Mouse (Mus musculus) hindbrain, embryonic 16.5 days (tissue): ENCODE data around the gene Dnm3. TPM values are rescaled to one million over a fixed set of nuclear protein-coding genes. Genes with fewer than 3 reads are reported as not detected.

ENCODE experiments used
- ATAC-seq: fragments of 200-750 bp; cut with Nextera tagmentation; 2 replicates; pipeline ENCODE4 v1.8.0; 2017; ENCODE audit warnings: moderate TSS enrichment, moderate library complexity
- H3K27ac ChIP-seq: fragments of 300-500 bp; sonication (generic); 2 replicates; pipeline ENCODE4 v1.5.1; 2014; ENCODE audit warnings: low read depth, mild to moderate bottlenecking, control low read depth, low read length, moderate library complexity
- H3K27me3 ChIP-seq: fragments of 300-500 bp; sonication (generic); replicated peaks from 2 replicates; pipeline ENCODE4 v1.6.1; 2014; ENCODE audit warnings: low read length; ENCODE audit not compliant: control insufficient read depth, insufficient read depth
- H3K36me3 ChIP-seq: fragments of 300-500 bp; sonication (generic); 2 replicates; pipeline ENCODE4 v1.6.1; 2014; ENCODE audit warnings: mild to moderate bottlenecking, low read length, moderate library complexity, mixed read lengths; ENCODE audit not compliant: control insufficient read depth, insufficient read depth
- H3K4me1 ChIP-seq: fragments of 300-500 bp; sonication (generic); 2 replicates; pipeline ENCODE4 v1.6.1; 2014; ENCODE audit warnings: low read depth, low read length; ENCODE audit not compliant: control insufficient read depth, insufficient read depth
- H3K4me2 ChIP-seq: fragments of 300-500 bp; sonication (generic); 2 replicates; pipeline ENCODE4 v1.6.1; 2014; ENCODE audit warnings: mild to moderate bottlenecking, low read length, control low read depth, moderate library complexity
- H3K4me3 ChIP-seq: fragments of 300-500 bp; sonication (generic); 2 replicates; pipeline ENCODE4 v1.5.1; 2014; ENCODE audit warnings: mild to moderate bottlenecking, low read length, control low read depth, moderate library complexity
- H3K9ac ChIP-seq: fragments of 300-500 bp; sonication (generic); 2 replicates; pipeline ENCODE4 v1.6.1; 2014; ENCODE audit warnings: low read depth, mild to moderate bottlenecking, control low read depth, low read length, moderate library complexity
- H3K9me3 ChIP-seq: fragments of 300-500 bp; sonication (generic); 2 replicates; pipeline ENCODE4 v1.6.1; 2014; ENCODE audit warnings: mild to moderate bottlenecking, low read length, moderate library complexity; ENCODE audit not compliant: control insufficient read depth
- WGBS: fragments of 180-500 bp; shearing (Covaris S2); extraction: QIAGEN DNeasy Blood & Tissue Kit; methylation state at CpG from one replicate; pipeline ENCODE4 v1.1.7; 2014; 5-methylcytosine and 5-hydroxymethylcytosine counted together
- polyA plus RNA-seq: library from polyadenylated mRNA; unstranded; fragments of >200 nt; fragmentation: Nextera tagmentation; extraction: Ambion mirVana; gene quantifications from 2 replicates; pipeline ENCODE4 v1.2.1, GENCODE M21; 2015

Gene Dnm3
- polyA plus RNA-seq, 1 experiment from 2014 or later, result 57.1 TPM

- H3K27ac ChIP-seq, result no peak overlapping the region
- H3K9ac ChIP-seq, result no peak overlapping the region
- H3K4me2 ChIP-seq, result no peak overlapping the region
- H3K27me3 ChIP-seq, result no peaks in the 10 kb centered on the region
- no peaks in the 10 kb centered on the region for H3K9me3 ChIP-seq
- H3K4me1 ChIP-seq, result no peaks in the 10 kb centered on the region
- 85% methylated on average over 5 of the region's 5 CpGs for WGBS
- H3K4me3 ChIP-seq, result no peak overlapping the region
- no peaks in the 10 kb centered on the region for H3K36me3 ChIP-seq
- ATAC-seq, result no peak
These were observed 321.0 kb downstream of the Dnm3 start for GRCm38 (mm10) chr1:162156873-162157272.

- 89% methylated on average over 3 of the region's 3 CpGs for WGBS
- Histone ChIP-seq H3K36me3 (no peaks in the 10 kb centered on the region), H3K4me1 (no peaks in the 10 kb centered on the region), H3K4me3 (no peak overlapping the region), H3K27me3 (no peaks in the 10 kb centered on the region), H3K4me2 (no peak overlapping the region), H3K9ac (no peak overlapping the region), H3K27ac (no peak overlapping the region), H3K9me3 (no peaks in the 10 kb centered on the region)
- no peak for ATAC-seq
These were observed 322.3 kb downstream of the Dnm3 start for GRCm38 (mm10) chr1:162155546-162155945.

GRCm38 (mm10) chr1:162153118-162153517 lies 324.7 kb downstream of the Dnm3 start:
- no peaks in the 10 kb centered on the region for H3K27me3 ChIP-seq
- no peak overlapping the region for H3K27ac ChIP-seq
- no peaks in the 10 kb centered on the region for H3K4me1 ChIP-seq
- H3K9ac ChIP-seq, result no peak overlapping the region
- H3K4me3 ChIP-seq, result no peak overlapping the region
- no peak; the same call in 1 of the 2 replicates for ATAC-seq
- 67% methylated on average over 5 of the region's 5 CpGs for WGBS
- H3K36me3 ChIP-seq, result no peaks in the 10 kb centered on the region
- no peak overlapping the region for H3K4me2 ChIP-seq
- H3K9me3 ChIP-seq, result no peaks in the 10 kb centered on the region

- ATAC-seq, result no peak
These were observed 328.1 kb downstream of the Dnm3 start for GRCm38 (mm10) chr1:162149730-162150129.

GRCm38 (mm10) chr1:162147554-162147953 lies 330.3 kb downstream of the Dnm3 start:
- Histone ChIP-seq H3K4me1 (no peaks in the 10 kb centered on the region), H3K4me3 (no peak overlapping the region), H3K4me2 (no peak overlapping the region), H3K36me3 (no peaks in the 10 kb centered on the region), H3K27me3 (no peaks in the 10 kb centered on the region), H3K27ac (no peak overlapping the region), H3K9me3 (no peaks in the 10 kb centered on the region), H3K9ac (no peak overlapping the region)
- ATAC-seq, result no peak
- WGBS, result 92% methylated on average over 3 of the region's 3 CpGs

More at GRCm38 (mm10) chr1:162149730-162150129, 328.1 kb downstream of the Dnm3 start:
- WGBS, result 87% methylated on average over 3 of the region's 3 CpGs
- Histone ChIP-seq H3K4me1 (no peaks in the 10 kb centered on the region), H3K9ac (no peak overlapping the region), H3K27me3 (no peaks in the 10 kb centered on the region), H3K4me3 (no peak overlapping the region), H3K27ac (no peak overlapping the region), H3K36me3 (no peaks in the 10 kb centered on the region), H3K4me2 (no peak overlapping the region), H3K9me3 (no peaks in the 10 kb centered on the region)

GRCm38 (mm10) chr1:162145748-162146147 lies 332.1 kb downstream of the Dnm3 start:
- no peak overlapping the region for H3K9ac ChIP-seq
- H3K27me3 ChIP-seq, result no peaks in the 10 kb centered on the region
- no peaks in the 10 kb centered on the region for H3K9me3 ChIP-seq
- H3K4me2 ChIP-seq, result no peak overlapping the region
- 75% methylated on average over 5 of the region's 6 CpGs for WGBS
- ATAC-seq, result no peak
- no peaks in the 10 kb centered on the region for H3K4me1 ChIP-seq
- no peak overlapping the region for H3K27ac ChIP-seq
- H3K4me3 ChIP-seq, result no peak overlapping the region
- no peaks in the 10 kb centered on the region for H3K36me3 ChIP-seq

- Histone ChIP-seq H3K36me3 (no peaks in the 10 kb centered on the region), H3K9me3 (no peaks in the 10 kb centered on the region), H3K4me2 (no peak overlapping the region), H3K4me3 (no peak overlapping the region), H3K4me1 (no peaks in the 10 kb centered on the region), H3K27me3 (no peaks in the 10 kb centered on the region), H3K27ac (no peak overlapping the region), H3K9ac (no peak overlapping the region)
- no peak for ATAC-seq
- 86% methylated on average over 1 of the region's 1 CpGs for WGBS
These were observed 332.8 kb downstream of the Dnm3 start for GRCm38 (mm10) chr1:162144992-162145391.

- no peaks in the 10 kb centered on the region for H3K27me3 ChIP-seq
- ATAC-seq, result no peak
- WGBS, result 52% methylated on average over 6 of the region's 6 CpGs
- no peak overlapping the region for H3K27ac ChIP-seq
- no peaks in the 10 kb centered on the region for H3K4me1 ChIP-seq
- no peaks in the 10 kb centered on the region for H3K9me3 ChIP-seq
- no peak overlapping the region for H3K4me2 ChIP-seq
- H3K4me3 ChIP-seq, result no peak overlapping the region
- H3K36me3 ChIP-seq, result no peaks in the 10 kb centered on the region
- no peak overlapping the region for H3K9ac ChIP-seq
These were observed 333.6 kb downstream of the Dnm3 start for GRCm38 (mm10) chr1:162143974-162144912.

- H3K9me3 ChIP-seq, result no peaks in the 10 kb centered on the region
- H3K4me3 ChIP-seq, result no peak overlapping the region
- no peaks in the 10 kb centered on the region for H3K27me3 ChIP-seq
- H3K4me2 ChIP-seq, result no peak overlapping the region
- no peak for ATAC-seq
- no peaks in the 10 kb centered on the region for H3K36me3 ChIP-seq
- H3K9ac ChIP-seq, result no peak overlapping the region
- H3K27ac ChIP-seq, result no peak overlapping the region
- H3K4me1 ChIP-seq, result no peaks in the 10 kb centered on the region
- 77% methylated on average over 7 of the region's 7 CpGs for WGBS
These were observed 335.5 kb downstream of the Dnm3 start for GRCm38 (mm10) chr1:162142285-162142684.
